Mouse (Mus musculus) embryo, embryonic 11 days (tissue): Measurements from ENCODE around the gene Gm20390.
A peak's percentile ranks its signal among the peaks of the same experiment; 100 is the strongest.

Source experiments
- DNase-seq: peaks from one replicate; pipeline ENCODE4 v3.0.0-alpha.2; 2015

The Gm20390 gene

DNA sequence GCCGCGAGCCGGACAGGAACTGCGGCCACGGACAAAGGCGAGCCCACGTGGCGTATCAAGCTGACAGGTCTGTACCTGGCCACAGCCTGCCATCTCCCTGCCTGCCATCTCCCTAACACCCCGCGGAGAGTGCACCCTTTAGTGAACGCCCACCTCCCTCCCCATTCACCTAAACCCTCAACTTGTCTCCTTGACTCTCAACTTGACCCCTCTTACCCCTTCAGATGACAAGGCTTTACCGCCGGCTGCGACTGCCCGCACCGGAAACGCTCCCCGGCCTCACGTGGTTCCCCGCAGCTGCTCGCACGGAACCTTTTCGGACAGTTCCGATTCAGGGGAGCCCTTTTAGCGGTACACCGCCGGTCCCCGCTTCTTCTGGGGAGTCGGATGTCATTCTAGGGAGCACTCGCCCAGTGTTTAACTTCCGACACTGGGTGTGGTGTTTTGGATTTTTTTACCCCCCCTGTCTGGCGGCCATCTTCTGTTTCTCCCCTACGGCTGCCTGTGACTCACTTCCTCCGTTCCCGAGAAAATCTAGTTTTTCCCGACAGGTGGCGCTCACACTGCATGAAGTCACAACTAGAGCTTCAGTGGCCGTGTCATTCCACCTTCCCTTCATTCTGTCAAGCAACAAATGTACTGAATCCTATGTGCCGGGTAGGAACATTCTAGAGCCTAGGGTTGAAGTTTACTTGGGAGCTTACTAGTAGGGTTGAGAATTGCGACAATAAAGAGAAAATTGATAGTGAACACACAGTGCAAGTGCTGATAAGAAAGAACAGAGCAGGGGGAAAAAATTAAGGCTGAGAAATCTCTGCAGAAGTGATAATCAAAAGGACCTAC, at the start of gene Gm20390, which contains the start of gene Nme1:
Gene Gm20390, minus strand, starts transcription at position 289 of the 843 bp plus-strand sequence.
Gene Nme1, minus strand, starts transcription at position 517 of the 843 bp plus-strand sequence.
- peak; percentile 96 for DNase-seq

DNA sequence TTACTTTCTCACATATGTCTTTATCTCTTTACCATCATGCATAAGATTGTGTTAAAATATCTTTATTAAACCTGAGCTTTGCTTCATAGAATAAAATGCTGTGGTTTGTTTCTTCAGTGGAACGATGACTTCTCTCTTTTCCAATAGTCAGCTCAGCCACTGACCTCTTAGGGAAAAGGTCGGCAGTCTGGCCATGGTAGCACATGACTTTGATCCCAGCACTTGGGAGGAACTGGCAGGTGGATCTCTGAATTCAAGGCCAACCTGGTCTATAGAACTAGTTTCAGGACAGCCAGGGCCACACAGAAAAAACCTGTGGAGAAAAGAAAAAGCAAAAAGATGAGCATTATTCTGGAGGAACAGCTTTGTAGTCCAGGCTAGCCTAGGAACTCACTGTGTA, 35.3 kb upstream of the Gm20390 start:
- no peak for DNase-seq

DNA sequence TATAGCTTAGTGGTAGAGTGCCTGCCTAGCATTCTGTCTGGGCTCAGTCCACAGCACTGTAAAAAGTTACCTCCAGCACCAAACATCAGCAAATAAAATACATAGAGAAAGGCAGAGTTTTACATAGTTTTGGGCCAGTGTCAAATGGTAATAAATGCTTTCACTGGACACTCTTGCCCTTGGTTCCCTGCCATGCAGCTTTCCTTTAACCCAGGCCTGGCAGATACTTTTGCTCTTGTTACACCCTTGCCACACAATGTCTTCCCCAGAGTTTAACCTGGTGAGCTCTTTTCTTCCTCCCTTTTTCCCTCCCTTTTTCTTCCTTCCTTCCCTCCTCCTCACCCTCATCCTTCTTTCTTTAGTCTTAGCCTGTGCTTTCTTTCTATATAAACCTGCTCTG, 31.2 kb upstream of the Gm20390 start:
- no peak for DNase-seq

DNA sequence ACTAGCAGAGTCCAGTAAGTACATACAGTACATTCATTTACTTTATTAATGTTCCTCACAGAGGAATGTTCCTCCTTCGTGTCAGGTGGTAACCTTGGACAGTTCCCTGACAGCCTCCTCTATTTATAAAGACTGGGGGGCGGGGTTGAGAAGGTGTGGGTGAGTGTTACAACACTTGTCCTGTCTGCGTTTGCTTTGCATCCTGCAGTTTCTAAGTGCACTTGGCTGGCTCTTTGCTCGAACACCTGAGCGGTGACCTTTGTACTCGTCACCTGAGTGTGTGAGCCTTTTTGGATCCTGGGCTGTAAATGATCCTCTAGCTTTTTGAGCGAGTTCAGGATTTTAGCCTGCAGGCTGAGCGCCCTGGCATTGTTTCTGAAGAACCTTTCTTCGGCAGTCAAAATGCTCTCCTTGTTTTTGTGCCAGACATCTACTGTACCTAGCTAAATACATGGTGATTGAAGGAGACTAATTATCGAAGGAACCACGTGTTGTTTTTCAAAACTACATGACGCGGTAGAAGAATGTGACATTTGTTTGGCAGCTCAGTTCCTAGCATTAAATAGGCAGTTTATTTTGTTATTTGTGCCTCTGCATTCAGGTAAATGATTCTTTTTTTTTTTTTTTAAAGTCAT, 29.2 kb upstream of the Gm20390 start:
- DNase-seq, result peak; percentile 38

DNA sequence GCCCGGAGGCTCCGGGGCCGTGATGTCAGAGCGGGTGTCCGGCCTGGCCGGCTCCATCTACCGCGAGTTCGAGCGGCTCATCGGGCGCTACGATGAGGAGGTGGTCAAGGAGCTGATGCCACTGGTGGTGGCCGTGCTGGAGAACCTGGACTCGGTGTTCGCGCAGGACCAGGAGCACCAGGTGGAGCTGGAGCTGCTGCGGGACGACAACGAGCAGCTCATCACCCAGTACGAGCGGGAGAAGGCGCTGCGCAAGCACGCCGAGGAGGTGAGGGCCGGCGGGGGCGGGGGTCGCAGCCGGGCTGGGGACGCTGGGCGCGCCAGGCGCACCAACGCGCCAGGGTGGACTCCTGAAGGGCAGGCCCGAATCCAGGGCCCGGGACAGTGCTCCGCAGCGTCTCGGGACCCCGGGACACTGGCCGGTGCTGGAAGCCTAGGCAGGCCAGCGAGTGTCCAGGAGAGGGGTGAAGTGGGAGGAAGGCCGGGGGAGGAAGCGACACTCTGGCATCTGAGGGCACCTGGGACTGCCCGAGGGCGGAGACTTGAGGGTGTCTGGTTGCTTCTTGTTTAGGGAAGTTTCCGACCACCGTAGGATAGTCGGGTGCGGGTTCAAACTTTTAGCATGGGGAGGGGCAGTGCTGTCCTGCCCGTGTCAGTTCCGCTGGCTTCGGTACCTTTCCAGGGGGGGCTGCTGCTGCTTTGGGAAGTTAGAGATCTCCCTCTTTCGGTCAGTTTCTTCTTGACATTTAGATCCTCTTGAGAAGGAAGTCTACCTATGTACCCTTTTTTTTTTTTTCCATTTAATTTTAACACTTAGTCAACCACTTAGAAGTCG, 28.4 kb upstream of the Gm20390 start:
- peak; percentile 68 for DNase-seq

DNA sequence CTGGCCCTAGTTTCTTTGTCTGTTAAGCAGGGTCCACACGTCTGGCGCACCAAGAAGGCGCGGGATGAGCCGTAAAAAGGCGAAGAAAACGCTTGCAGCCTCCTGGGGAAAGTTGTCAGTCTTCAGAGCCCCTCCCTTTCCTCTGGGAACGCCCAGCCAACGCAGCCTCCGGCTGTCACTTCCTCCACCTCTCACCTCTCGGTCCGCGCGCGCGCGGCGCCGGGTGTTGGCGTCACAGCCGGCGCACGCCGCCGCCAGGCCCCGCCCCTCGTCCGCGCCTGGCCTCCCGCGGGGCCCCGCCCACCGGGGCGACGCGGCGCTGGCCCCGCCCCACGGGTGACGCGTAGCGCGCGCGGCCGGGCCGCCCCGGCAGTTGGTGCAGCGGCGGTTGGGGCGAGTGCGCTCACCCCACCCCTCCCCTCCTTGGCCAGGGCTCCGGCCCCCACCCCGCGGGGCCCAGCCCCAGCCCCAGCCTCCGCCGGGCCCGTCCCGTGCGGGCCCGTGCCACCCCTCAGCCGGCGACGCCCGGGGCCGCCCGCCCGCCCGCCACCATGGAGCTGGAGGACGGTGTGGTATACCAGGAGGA, 27.7 kb upstream of the Gm20390 start, which contains the start of gene Spag9:
Gene Spag9, plus strand, starts transcription at position 372 of the 586 bp plus-strand sequence.
- DNase-seq, result peak; percentile 96

DNA sequence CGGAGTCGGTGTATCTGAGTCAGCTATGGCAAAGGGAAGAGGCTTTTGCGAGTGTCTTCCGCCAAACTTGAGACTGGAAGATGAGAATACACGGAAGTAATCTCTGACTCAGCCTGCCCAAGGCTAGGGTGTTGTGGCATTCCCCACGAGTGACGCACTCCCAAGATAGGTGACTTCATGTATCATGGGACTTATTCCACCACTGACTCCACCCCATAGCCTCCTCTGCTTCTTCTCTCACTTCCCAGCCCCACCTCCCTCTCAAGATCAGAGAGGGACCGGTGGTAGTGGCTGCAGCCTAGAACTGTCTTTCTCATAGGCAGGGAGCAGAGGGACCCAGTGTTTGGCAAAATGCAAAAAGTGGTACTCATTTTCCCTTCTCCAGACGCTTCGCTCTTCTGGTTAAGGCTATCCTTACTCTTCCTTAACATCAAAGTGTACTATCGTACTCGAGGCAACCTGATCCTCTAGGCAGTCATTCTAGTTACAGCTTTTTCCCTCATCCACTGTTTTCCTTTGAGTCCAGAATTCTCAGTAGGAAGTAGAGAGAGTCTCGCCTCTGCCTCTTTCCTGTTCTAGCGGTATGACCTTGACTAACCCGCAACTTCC, 27.1 kb upstream of the Gm20390 start:
- DNase-seq, result peak; percentile 57

DNA sequence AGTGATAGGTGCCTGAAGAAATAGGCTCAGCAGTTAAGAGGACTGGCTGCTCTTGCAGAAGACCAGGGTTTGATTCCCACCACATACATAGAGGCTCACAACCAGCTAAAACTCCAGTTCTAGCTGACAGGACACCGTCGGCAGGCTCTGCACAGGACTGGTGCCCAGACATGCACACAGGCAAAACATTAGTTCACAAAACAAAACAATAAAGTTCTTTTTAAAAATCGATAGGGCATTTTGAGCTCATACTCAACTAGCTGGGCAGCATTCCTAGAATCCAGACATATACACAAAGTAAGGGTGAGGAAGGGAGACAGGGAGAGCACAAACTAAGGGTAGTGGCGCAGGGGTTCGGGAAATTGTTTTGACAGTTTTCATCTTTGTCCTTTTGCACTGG, 26.4 kb upstream of the Gm20390 start:
- no peak for DNase-seq

DNA sequence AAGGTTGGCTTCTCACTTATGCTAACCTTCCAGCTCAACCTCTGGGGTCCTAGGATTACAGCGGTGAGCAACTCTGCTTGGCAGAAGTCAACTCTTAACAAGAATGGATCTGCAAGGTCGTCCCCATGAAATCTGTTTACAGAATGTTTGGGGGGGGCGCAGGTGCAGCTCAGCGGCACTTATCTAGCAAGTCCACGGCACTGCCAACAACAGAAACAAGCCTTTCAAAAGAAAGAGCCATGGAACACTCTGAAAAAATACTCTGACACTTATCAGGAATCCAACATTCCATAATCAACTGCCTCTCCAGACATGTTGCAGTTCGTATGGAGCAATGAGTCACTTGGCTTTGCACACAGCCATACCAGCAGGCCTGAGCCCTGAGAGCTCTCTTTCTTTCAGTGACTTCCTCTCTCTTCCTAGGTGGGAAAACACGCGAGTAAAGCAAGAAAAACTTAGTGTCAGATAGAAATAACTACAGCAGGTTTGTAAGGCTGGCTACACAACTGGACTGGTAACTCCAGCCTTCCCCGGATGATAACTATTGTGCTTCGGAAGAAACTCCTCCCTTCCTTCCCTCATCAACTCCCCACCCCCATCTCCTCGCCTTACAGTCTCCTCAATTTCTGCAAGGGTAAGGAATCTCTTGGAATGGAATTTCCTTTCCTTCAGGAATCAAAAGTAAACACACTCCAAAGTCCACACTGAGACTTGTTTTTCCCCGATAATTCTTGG, 20.4 kb upstream of the Gm20390 start:
- peak; percentile 7 for DNase-seq

DNA sequence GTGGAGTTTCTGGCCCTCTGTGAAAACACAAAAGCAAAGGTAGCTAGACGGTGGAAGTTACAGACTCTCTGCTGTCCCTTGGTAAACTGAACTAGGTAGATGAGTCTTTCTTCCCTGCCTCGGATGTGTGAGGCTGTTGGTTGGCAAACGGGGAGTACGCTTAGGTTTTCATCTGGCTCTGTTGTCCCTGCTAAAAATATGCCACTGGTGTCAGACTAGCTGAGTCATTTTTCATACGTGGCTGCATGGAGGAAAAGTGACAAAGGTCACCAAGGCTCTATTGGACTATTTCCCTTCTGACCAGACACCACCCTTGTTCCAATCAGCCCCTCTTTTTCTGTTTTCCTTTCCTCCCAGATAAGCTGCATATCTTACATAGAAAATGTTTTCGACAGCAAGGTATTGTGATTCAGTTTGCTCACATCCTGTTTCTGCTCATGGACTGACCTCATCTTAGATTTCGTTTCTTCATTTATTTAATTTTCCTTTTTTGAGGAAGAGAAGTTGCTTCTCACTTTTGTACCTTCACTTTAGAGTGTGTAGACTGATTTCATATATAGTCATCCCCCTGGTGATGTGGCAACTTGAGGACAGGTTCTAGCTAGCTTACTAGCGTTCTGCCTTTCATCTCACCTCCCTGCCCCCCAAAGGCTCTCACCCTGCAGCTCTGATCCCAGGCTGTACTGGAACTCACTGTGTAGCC, 19.7 kb upstream of the Gm20390 start:
- no peak for DNase-seq

DNA sequence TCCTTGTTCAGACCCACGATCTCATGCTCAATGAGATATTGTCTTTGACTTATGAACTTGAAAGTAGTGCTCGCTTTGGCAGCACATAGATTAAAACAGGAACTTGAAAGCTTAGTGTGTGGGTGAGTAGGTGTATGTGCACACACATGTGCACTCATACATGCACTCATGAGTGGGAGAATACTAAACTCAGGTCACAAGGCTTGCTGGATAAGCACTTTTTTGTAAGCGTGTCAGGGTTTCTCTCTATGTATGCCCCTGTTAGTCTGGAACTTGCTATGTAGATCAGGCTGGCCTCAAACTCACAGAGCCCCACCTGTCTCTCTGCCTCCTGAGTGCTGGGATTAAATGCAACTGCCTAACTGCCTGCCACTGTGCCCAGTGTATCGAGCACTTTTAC, 18.9 kb upstream of the Gm20390 start:
- no peak for DNase-seq

DNA sequence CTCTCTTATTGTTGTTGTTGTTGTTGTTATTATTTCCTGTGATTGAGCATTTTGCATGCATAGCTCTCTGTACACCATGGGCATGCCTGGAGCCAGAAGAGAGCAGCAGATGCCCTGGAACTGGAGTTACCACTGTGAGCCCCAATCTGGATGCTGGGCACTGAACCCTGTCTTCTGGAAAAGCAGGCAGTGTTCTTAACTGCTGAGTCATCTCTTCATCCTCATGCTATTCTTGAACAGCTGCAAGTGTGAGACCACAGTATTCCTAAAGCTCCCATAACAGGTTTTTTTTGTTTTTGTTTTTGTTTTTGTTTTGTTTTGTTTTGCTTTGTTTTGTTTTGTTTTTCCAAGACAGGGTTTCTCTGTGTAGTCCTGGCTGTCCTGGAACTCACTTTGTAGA, 18.2 kb upstream of the Gm20390 start:
- no peak for DNase-seq

DNA sequence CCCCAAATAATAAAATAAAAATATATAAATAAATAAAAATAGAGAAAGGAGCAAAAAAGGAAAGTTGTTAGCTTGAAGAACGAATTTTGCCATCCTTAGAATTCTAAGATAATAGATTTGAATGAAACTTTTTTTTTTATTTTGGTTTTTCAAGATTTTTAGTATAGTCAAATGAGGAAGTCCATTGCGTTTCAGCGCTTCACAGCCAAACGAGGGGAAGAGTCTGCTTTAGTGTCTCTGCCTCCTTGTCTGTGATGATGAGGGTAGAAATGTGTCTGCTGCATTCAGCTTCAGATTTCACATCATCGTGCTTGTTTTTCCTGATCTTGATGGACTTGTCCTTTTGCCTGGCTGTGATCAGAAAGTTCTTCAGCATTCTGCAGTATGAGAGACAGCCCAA, 17.2 kb upstream of the Gm20390 start:
- no peak for DNase-seq

DNA sequence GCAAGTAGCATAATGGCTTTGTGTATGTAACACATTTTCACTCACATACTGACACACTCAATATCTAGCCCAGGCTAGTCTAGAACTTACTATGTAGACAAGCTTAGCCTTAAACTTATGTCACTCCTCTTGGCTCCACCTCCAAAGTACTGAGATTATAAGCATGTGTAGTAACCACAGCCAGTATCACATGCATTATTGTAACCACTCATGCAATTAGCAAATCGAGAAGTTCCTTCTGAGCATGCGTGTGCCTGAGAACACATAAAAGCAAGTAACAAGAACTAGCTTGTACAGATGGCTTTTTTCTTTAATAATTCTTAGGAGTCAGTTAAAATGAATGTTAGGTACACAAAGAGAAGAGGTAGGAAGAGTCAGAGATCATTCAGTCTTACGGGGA, 16.5 kb upstream of the Gm20390 start:
- no peak for DNase-seq

DNA sequence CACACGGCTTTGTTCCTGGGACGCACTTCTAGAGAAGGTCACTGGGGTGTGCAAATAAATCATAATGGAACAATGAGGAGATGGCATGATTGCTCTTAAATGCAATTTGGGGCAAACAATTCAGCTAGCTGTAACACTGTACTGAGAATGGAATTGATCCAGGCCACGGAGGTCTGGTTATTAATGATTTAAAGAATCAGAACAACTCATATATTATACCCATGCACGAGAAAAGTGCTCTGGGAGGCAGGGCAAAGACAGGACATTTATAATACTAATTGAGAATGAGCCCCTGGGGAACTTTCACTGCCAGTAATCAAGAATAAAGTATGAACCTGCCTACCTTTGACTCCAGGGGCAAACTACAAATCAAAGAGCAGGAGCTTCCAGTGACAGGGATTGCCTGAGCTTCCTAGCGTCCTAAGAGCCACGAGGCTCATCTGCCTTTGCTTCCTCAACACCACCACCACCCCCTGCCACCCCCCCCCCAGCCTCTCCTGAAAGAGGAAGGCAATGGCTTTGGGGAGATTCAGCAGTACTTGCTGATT, 11.5 kb upstream of the Gm20390 start:
- DNase-seq, result peak; percentile 43

DNA sequence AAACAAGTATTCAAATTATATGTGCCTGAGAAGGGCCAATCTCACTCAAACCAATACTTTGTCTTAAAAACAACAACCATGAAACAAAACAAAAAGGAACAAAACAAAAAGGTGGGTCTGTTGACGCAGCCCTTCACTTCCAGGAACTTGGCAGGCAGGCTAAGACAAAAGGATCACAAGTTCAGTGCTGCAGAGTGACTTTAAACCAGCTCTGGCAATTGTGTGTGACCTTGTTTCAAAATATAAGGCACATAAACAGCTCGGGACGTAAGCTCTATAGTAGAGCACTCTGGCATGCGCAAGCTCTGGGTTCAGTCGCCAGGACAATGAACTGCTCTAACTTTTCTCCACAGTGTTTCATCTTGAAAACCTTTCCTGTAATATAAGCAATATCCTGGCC, 4.9 kb upstream of the Gm20390 start:
- DNase-seq, result no peak

DNA sequence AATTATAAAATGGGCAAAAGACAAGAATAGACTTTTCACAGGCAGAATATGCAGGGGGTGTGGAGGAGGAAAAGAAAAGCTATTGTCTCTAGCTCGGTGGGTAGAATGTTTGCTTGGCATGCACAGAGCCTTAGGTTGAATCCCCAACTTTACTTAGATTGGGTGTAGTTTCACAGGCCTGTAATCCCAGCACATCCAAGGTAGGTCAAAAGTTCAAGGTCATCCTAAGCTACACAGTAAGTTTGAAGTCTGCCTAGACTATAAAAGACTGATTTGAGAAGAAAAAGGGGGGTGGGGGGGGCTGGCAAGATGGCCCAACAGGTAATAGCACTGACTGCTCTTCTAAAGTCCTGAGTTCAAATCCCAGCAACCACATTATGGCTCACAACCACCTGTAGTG, 1.7 kb upstream of the Gm20390 start:
- DNase-seq, result no peak

DNA sequence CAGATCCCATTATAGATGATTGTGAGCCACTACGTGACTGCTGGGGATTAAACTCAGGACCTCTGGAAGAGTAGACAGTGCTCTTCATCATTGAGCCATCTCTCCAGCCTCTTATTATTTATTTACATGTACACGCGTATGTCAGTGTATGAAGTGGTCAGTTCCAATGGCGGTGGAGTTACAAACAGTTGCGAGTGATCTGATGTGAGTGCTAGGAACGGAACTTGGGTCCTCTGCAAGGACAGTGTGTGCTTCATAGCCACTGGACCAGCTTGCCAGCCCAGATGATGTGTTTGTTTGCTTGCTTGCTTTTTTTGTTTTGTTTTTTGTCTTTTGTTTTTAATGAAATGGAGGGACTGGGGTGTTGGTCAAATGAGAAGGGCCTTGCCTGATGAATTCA, 1.1 kb upstream of the Gm20390 start:
- DNase-seq, result no peak

DNA sequence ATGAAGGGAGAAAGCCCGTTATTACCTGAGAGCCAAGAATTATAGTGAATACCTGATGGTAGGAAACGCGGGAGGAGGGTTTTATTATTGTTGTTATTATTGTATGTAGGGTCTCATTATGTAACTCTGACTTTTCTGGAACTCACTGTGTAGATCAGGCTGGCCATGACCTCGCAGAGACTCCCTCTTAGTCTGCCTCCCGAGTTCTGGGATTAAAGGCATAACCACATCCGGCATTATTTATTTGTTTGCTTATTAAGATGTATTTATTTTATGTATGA, 695 bp upstream of the Gm20390 start:
- DNase-seq, result no peak

DNA sequence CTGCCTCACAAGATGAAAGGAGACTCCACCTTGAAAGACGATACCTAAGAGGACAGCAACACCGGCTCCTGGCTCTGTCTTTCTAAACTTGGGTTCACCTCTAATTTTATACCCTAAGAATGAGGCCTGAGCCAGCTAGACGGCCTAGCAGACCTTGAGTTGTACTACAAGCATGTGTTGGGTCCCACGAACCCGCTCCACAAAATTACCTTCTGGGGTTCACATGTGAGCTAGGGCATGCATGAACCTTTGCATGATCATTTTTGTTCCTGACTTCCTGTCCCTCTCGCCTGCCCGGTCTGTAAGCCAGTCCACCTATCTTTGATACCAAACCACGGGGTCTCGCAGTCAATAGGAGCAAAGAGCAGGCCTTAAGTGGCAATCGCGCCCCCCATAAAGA, 712 bp downstream of the Gm20390 start:
- peak; percentile 19 for DNase-seq

DNA sequence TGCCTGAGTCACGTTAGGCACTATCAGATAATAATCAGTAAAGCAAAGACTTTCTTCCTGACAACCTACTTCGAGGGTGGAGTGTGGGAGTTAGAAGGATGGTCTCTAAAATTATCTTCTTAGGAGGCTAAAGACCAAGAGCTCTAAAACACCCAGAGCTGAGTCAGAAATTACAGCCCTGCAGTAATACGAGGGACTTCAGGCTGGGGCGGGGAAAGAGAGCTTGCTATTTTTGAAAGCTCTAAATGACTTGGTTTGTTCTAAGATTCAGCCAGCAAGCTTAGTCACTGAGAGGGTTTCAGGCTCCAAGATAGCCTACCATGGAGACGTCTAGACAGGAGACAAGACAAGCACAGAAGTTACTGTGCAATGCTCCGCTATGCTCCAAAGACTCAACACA, 2.7 kb downstream of the Gm20390 start:
- no peak for DNase-seq
